Mouse (Mus musculus) hematopoietic multipotent progenitor cell, adult 10-12 weeks (in vitro differentiated cells): ENCODE data around the gene Gm813. TPM values are rescaled to one million over a fixed set of nuclear protein-coding genes. Genes with fewer than 3 reads are reported as not detected.

ENCODE experiments used
- polyA plus RNA-seq: library from polyadenylated mRNA; stranded (reverse); fragments of >175 nt; gene quantifications from 2 replicates; pipeline ENCODE4 v1.2.3, GENCODE M21; 2012; ENCODE audit warnings: low replicate concordance

The Gm813 gene
- polyA plus RNA-seq = not detected in 2 replicates

GRCm38 (mm10) chr16:58616878-58617277 is at the start of gene Gm813:
Gene Gm813 (minus strand): TSS chr16:58616978.

GRCm38 (mm10) chr16:58638689-58639175 is 22.0 kb upstream of the Gm813 start, which contains the start of gene E330017A01Rik:
Gene E330017A01Rik (minus strand): TSS chr16:58638739.

Other genes with a start within 250 kb of the Gm813 start
- gene Dcbld2, start 208.5 kb downstream of the Gm813 start, polyA plus RNA-seq = 0.59 and 0.72 TPM in 2 replicates
- 57.2 and 67.0 TPM in 2 replicates for gene St3gal6, start 92.7 kb downstream of the Gm813 start, polyA plus RNA-seq
- gene E330017A01Rik, start 21.8 kb upstream of the Gm813 start, polyA plus RNA-seq = not detected in 2 replicates
- gene Cpox, start 53.3 kb upstream of the Gm813 start, polyA plus RNA-seq = 7.4 and 15.5 TPM in 2 replicates
- 0.18 and 0.24 TPM in 2 replicates for gene Gpr15, start 102.1 kb upstream of the Gm813 start, polyA plus RNA-seq
- 2.6 and 3.2 TPM in 2 replicates for gene Cldnd1, start 110.9 kb upstream of the Gm813 start, polyA plus RNA-seq
- gene Olfr172, start 146.2 kb upstream of the Gm813 start, polyA plus RNA-seq = not detected in 2 replicates
- not detected in 2 replicates for gene Olfr173, start 183.3 kb upstream of the Gm813 start, polyA plus RNA-seq
- gene Olfr175-ps1, start 209.8 kb upstream of the Gm813 start, polyA plus RNA-seq = not detected in 2 replicates